Mouse (Mus musculus): ENCODE data around the gene Rab20. TPM values are rescaled to one million over a fixed set of nuclear protein-coding genes. Genes with fewer than 3 reads are reported as not detected.

The Rab20 gene
- 10.0 and 12.6 TPM in 2 replicates for polyA plus RNA-seq (2012; rRNA removed)

GRCm38 (mm10) chr8:11477811-11478761, at the start of gene Rab20:
Rab20 (minus strand) TSS chr8:11478710.

GRCm38 (mm10) chr8:11497017-11497990, 18.8 kb upstream of the Rab20 start, which contains the start of gene Naxd:
Naxd (plus strand) TSS chr8:11497506.

Other genes with a start within 250 kb of the Rab20 start
- 41.8 and 46.4 TPM in 2 replicates for gene Col4a2, start 165.9 kb downstream of the Rab20 start, polyA plus RNA-seq (2012; rRNA removed)
- gene Col4a1, start 165.9 kb downstream of the Rab20 start, polyA plus RNA-seq (2012; rRNA removed): 99.8 and 116 TPM in 2 replicates
- gene Naxd, start 18.8 kb upstream of the Rab20 start, polyA plus RNA-seq (2012; rRNA removed): 47.9 and 56.6 TPM in 2 replicates
- 22.5 and 33.7 TPM in 2 replicates for gene Cars2, start 72.1 kb upstream of the Rab20 start, polyA plus RNA-seq (2012; rRNA removed)
- gene Ing1, start 76.9 kb upstream of the Rab20 start, polyA plus RNA-seq (2012; rRNA removed): 3.1 and 5.2 TPM in 2 replicates
- 22.3 and 23.4 TPM in 2 replicates for gene Ankrd10, start 157.0 kb upstream of the Rab20 start, polyA plus RNA-seq (2012; rRNA removed)
- not detected in 2 replicates for gene 1700016D06Rik, start 222.4 kb upstream of the Rab20 start, polyA plus RNA-seq (2012; rRNA removed)
- gene Arhgef7, start 249.0 kb upstream of the Rab20 start, polyA plus RNA-seq (2012; rRNA removed): 10.7 and 12.3 TPM in 2 replicates

Measured in stomach, adult 2 months (tissue).